Mouse (Mus musculus) thymus, adult 2 months (tissue): ENCODE measurements around the gene Cdc42ep2.

ENCODE experiments used
- CTCF ChIP-seq: fragments of 200-500 bp; IDR thresholded peaks from 2 replicates; pipeline ENCODE4 v1.5.1; 2012; ENCODE audit warnings: mild to moderate bottlenecking, control low read depth, low read length, moderate library complexity, borderline replicate concordance; ENCODE audit not compliant: control insufficient read depth, poor library complexity, insufficient read depth; ENCODE audit errors: extremely low read depth
- POLR2A ChIP-seq: fragments of 200-500 bp; IDR thresholded peaks from 2 replicates; pipeline ENCODE4 v1.6.1; 2012; ENCODE audit warnings: mild to moderate bottlenecking, low read length, control low read depth, moderate library complexity; ENCODE audit not compliant: control insufficient read depth, poor library complexity, insufficient read depth; ENCODE audit errors: extremely low read depth

DNA sequence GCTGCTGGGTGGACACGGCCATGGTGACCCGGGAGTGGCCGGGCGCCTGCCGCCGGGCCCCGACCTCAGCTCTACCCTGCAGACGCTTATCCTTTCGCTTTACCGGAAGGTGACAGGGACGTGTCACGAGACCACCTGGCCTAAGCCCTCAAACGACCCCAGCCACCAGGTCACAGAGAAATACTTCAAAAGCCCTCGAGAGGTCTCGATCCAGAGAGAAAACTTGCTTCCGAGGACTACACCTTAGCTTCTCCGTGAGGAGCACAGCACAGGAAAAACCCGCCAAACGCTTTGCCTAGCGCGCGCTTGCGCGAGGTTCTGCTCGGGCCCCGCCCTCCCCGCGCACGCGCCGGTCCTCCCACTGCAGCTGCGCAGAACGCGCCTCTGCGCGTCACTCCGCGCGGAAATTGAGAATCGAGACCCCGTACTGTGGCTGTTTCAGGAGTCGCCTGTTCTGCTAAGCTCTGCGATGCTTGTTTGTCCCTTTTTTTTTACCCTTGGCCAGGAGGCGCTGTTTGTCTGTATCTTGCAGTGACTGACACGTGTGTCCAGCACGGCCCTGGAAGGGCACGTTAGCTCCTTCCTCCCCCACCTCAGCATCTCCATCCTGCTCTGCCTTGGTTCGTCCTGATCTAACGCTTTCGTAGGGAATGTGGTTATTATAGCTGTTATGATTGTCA is 39.4 kb upstream of the Cdc42ep2 start, which contains the start of gene Pola2:
- TF ChIP-seq POLR2A (peak; percentile 56; the same call in 1 of the 2 replicates), CTCF (0 out of 2 replicates have a peak, but pooled peaks have one; percentile 37)
